Mouse (Mus musculus) left cerebral cortex, adult 11 months (tissue): ENCODE measurements around the gene Dnah11.
"Not testable (repeated sequence)": the region's sequence is repeated elsewhere in the genome, so short reads cannot be mapped to it uniquely, and the experiment has no call there.

Source experiments
- DNase-seq: peaks from one replicate; pipeline ENCODE4 v3.0.0; 2022; ENCODE audit warnings: low spot score

Gene Dnah11

GRCm38 (mm10) chr12:117973712-117974111, 225.1 kb downstream of the Dnah11 start:
- DNase-seq, result no peak

GRCm38 (mm10) chr12:117962698-117963097, 236.1 kb downstream of the Dnah11 start:
- DNase-seq, result no peak

DNA sequence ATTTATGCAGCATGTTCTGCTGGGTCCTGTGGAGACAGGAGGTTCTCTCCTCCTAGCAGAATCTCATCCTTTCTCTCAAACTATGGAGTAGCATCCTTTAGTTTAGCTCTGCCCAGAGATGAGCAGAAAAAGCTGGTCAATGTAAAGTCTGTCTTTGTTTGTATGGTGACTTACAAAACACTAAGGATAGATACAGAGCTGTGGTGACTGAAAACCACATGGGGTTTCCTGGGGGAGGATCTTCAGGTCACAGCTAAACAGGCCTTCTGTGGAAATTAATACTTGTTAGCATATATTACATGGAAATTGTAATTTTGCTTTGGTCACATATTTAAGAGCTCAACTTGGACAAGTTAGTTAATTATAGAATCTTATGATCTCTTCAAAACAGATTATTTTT, 239.6 kb downstream of the Dnah11 start:
- DNase-seq, result no peak

DNA sequence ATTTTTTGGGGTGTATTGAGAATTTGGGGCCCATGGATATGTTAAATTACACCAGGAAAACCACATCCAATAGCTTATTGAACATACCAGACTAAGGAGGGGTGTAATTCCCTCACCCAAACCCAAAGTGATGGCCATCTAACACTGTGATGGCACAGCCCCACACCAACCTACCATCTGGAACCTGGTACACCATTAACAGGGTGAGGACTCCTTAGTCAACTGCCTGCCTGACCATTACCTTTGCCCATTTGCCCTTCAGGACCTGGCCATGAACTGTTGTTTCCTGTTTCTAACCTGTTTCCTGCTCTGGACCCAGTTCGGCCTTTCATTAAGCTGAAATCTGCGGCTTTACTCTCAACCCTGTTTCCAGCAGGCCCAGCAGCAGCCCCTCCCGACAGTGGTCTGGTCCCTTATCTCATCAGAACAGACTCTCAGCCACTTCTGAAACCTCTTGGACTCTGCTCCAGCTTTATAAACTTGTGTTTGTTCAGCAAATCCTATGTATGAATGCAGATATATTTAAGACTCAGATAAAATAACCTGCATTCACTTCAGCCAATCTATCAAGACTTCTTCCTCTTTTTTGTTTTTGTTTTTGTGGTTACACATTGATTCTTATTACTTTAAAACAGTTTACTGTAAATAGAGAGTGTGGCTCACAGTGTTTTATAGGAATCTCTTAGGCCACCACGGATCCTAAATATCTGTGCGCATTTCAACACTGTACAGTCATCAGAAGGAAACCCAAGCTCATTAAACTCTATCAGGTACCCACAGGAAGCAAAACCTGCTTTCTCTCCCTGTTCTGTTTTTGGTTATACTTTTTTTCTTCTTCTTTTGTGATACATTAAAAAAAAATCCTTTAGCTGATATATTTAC, 251.8 kb downstream of the Dnah11 start:
- DNase-seq, result no peak

- no peak for DNase-seq
Measured at GRCm38 (mm10) chr12:117941947-117942346, 256.9 kb downstream of the Dnah11 start.

- DNase-seq, result no peak
Measured at GRCm38 (mm10) chr12:117938214-117938613, 260.6 kb downstream of the Dnah11 start.

DNA sequence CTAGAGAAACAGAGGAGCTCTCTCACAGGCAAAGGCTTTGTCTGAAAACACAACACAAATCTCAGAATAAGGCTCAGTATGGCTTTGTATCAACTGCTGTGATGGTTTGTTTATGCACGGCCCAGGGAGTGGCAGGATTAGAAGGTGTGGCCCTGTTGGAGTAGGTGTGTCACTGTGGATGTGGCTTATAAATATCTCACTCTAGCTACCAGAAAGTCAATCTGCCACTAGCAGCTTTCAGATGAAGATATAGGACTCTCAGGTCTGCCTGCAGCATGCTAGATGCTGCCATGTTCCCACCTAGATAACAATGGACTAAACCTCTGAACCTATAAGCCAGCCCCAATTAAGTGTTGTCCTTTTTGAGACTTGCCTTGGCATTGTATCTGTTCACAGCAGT, 266.8 kb downstream of the Dnah11 start:
- DNase-seq, result no peak

GRCm38 (mm10) chr12:117929768-117930167, 269.1 kb downstream of the Dnah11 start:
- DNase-seq, result no peak

- no peak for DNase-seq
Measured at GRCm38 (mm10) chr12:117915826-117916588, 282.8 kb downstream of the Dnah11 start.

GRCm38 (mm10) chr12:117914613-117915245, 284.1 kb downstream of the Dnah11 start:
- DNase-seq, result no peak

DNA sequence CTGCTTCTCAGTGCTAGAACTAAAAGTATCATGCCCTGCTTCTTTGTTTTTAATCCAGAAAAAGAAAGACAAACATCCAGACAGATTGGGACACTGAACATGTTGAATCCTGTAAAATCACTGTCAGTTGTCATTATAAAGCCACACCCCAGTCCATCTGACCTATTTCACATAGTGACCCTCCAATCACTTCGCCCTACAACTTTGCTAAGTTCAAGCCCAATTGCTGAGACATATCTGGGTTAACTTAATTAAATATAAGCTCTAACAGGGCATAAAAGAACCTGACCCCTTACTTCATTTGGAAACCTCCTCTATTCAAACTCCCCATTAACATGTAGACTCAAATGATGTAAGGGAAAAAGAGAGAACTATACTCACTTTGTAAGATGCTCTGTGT, 287.4 kb downstream of the Dnah11 start:
- DNase-seq, result no peak

GRCm38 (mm10) chr12:117905232-117905840, 293.5 kb downstream of the Dnah11 start:
- DNase-seq, result not testable (repeated sequence)

- no peak for DNase-seq
Measured at GRCm38 (mm10) chr12:117903671-117904070, 295.2 kb downstream of the Dnah11 start.

DNA sequence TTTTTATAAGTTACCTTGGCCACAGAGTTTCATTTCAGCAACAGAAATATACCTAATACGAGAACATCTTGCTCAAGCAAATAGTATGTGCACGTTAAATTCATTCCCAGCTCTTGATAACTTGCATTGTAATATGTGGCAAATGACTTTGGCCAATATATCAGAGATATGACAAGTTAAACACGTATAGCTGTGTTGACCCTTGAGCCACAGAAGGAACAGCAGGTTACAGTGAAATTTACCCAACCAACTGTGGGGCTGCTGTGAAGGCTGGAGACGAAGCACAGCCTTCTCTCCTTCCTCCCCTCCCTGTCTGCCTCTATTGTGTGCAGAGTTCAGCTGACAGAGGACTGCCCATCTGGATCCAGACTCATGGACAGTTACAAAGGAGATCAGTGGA, 297.5 kb downstream of the Dnah11 start:
- not testable (repeated sequence) for DNase-seq

- not testable (repeated sequence) for DNase-seq
Measured at GRCm38 (mm10) chr12:117900798-117901197, 298.0 kb downstream of the Dnah11 start.

DNA sequence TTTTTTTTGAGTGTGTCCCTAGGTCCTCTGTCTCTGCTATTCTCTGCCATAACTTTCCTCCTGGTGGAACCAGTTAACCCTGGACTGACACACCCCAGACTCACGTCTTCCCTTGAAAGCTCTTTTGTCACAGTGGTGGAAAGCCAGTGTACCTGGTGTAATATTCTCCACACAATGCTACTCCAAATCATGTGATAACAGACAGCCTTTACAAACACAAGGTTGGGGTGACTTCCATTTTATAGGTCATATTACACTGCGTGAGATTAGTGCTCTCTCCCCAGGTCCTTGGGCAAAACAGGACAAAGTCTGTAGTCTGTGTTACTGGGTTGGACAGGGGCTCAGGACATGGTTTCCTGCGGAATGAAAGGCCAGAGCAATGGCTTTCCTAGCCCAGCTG, 311.4 kb downstream of the Dnah11 start:
- DNase-seq, result no peak

- no peak for DNase-seq
Measured at GRCm38 (mm10) chr12:117884627-117885026, 314.2 kb downstream of the Dnah11 start.

GRCm38 (mm10) chr12:117878341-117878740, 320.5 kb downstream of the Dnah11 start:
- DNase-seq, result no peak

GRCm38 (mm10) chr12:117872265-117872664, 326.6 kb downstream of the Dnah11 start:
- no peak for DNase-seq

- DNase-seq, result no peak
Measured at GRCm38 (mm10) chr12:117867708-117868564, 330.9 kb downstream of the Dnah11 start.

- no peak for DNase-seq
Measured at GRCm38 (mm10) chr12:117862655-117863054, 336.2 kb downstream of the Dnah11 start.
